Mouse (Mus musculus): Measurements from ENCODE around the gene Armh3.
"Not testable (repeated sequence)": the region's sequence is repeated elsewhere in the genome, so short reads cannot be mapped to it uniquely, and the experiment has no call there.

Gene Armh3

GRCm38 (mm10) chr19:45815831-45816405 is 182.4 kb downstream of the Armh3 start, which contains the start of gene Kcnip2:
Gene Kcnip2, minus strand, starts transcription at chr19:45816061.
- DNase-seq = peak; percentile 78

- DNase-seq = no peak
Observed at GRCm38 (mm10) chr19:45815170-45815569, 183.1 kb downstream of the Armh3 start.

GRCm38 (mm10) chr19:45813801-45814200 is 184.5 kb downstream of the Armh3 start:
- no peak for DNase-seq

GRCm38 (mm10) chr19:45813263-45813662 is 185.0 kb downstream of the Armh3 start:
- peak; percentile 86 for DNase-seq

GRCm38 (mm10) chr19:45812673-45813252 is 185.5 kb downstream of the Armh3 start:
- DNase-seq = no peak

GRCm38 (mm10) chr19:45812115-45812514 is 186.2 kb downstream of the Armh3 start:
- no peak for DNase-seq

GRCm38 (mm10) chr19:45811028-45811674 is 187.1 kb downstream of the Armh3 start:
- DNase-seq = no peak

- no peak for DNase-seq
Observed at GRCm38 (mm10) chr19:45807732-45808131, 190.6 kb downstream of the Armh3 start.

- not testable (repeated sequence) for DNase-seq
Observed at GRCm38 (mm10) chr19:45805817-45806216, 192.5 kb downstream of the Armh3 start.

- no peak for DNase-seq
Observed at GRCm38 (mm10) chr19:45804593-45805368, 193.5 kb downstream of the Armh3 start.

- no peak for DNase-seq
Observed at GRCm38 (mm10) chr19:45803408-45803807, 194.9 kb downstream of the Armh3 start.

- no peak for DNase-seq
Observed at GRCm38 (mm10) chr19:45802702-45803101, 195.6 kb downstream of the Armh3 start.

GRCm38 (mm10) chr19:45796879-45797278 is 201.4 kb downstream of the Armh3 start:
- no peak for DNase-seq

GRCm38 (mm10) chr19:45796061-45796556 is 202.2 kb downstream of the Armh3 start:
- DNase-seq = no peak

GRCm38 (mm10) chr19:45795406-45795944 is 202.8 kb downstream of the Armh3 start:
- no peak for DNase-seq

- DNase-seq = no peak
Observed at GRCm38 (mm10) chr19:45794718-45795117, 203.6 kb downstream of the Armh3 start.

- no peak for DNase-seq
Observed at GRCm38 (mm10) chr19:45792404-45792803, 205.9 kb downstream of the Armh3 start.

GRCm38 (mm10) chr19:45789888-45790874 is 208.1 kb downstream of the Armh3 start:
- DNase-seq = no peak

GRCm38 (mm10) chr19:45789365-45789764 is 208.9 kb downstream of the Armh3 start:
- no peak for DNase-seq

- DNase-seq = no peak
Observed at GRCm38 (mm10) chr19:45788337-45788736, 210.0 kb downstream of the Armh3 start.

GRCm38 (mm10) chr19:45787450-45787849 is 210.8 kb downstream of the Armh3 start:
- no peak for DNase-seq

- DNase-seq = no peak
Observed at GRCm38 (mm10) chr19:45785470-45785869, 212.8 kb downstream of the Armh3 start.
